ENCODE assay signal across 15 mouse cellular contexts in the genomic region with DNA sequence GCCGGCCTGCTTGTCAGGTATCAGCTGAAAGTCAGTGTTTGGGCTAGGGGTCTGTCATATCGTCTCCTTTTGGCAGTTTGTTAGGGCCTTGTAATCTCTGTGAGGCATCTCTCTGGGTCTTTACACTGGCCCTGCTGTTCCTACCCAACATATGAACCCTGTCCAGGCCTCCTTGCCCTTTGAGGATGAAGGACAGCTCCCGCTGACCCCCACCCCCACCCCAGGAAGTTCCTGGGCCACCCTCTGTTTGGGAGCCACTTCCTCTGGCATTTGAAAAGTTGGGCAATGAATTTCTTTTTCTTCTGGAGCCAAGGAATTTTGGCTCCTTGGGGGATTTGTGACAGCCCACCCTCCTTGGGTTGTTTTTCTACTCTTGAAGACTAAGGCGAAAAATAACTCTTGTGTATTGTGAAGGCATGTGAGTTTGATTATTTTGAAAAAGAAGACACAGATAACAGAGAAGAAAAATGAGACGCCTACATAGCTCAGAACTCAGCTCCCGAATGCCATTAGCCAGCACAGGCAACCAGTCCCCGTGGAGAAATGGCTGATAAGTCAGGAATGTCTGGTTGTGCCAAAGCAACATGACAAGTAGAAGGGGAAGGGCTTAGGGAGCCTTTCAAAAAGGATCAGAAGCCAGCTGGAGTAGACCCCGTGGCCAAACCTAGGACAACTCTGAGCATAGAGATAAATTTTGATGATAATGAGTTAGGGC.
DNase-seq lines count a peak whose midpoint lies in the region; ATAC-seq and TF ChIP-seq lines count a peak whose summit lies in the region.
"Had no signal": no experiment of that assay in that cellular context is flagged by ENCODE, and none has a peak within 500 bp of the region (broad histone marks: within the 10 kb centered on the region; RNA-seq: fewer than 3 reads in every experiment).

No protein-coding gene starts in this region.

- no peaks in the 10 kb centered on the region for H3K36me3 ChIP-seq in liver, adult 2 months (ENCODE audit: control insufficient read depth, insufficient read depth, low read length)
- no peaks in the 10 kb centered on the region for H3K36me3 ChIP-seq in heart, embryonic 15.5 days
- H3K36me3 ChIP-seq: neural tube, embryonic 12.5 days had no signal

- WGBS in liver, adult 2 months = 80% methylated on average over 8 of the region's 8 CpGs
- 22% methylated on average over 8 of the region's 8 CpGs for WGBS in heart, embryonic 15.5 days

- H3K9ac ChIP-seq in liver, adult 2 months (ENCODE audit: low read depth, low read length) = no peak overlapping the region
- no peak overlapping the region for H3K9ac ChIP-seq in heart, embryonic 15.5 days
- H3K9ac ChIP-seq: liver, embryonic 14.5 days; neural tube, embryonic 12.5 days had no signal

- DNase-seq in liver, adult 2 months (ENCODE audit: extremely low read depth, low read depth, low spot score) = peak; percentile 20
- DNase-seq in liver = no peak
- DNase-seq in heart, adult 9 months (ENCODE audit: low spot score in 2 of 2) = peak; percentile 52 to 63
- DNase-seq in lung, postnatal 25 days (ENCODE audit: low spot score) = peak; percentile 29
- no peak for DNase-seq in frontal cortex, postnatal 25 days (ENCODE audit: low spot score in 2 of 2)
- no peak for DNase-seq in yolk sac, embryonic 10.5 days (ENCODE audit: low spot score)
- DNase-seq: cerebellum, postnatal 36 days; gastrocnemius, postnatal 14 days; thymus, adult 2 months had no signal

- H3K4me2 ChIP-seq in heart, embryonic 15.5 days = peak overlapping the region; percentile 11; the same call in 1 of the 2 replicates
- H3K4me2 ChIP-seq: neural tube, embryonic 12.5 days had no signal

- peaks cover 11% of the 10 kb centered on the region; the same call in 1 of the 2 replicates for H3K4me1 ChIP-seq in liver, adult 2 months (ENCODE audit: control insufficient read depth, insufficient read depth, low read length)
- peaks cover 29% of the 10 kb centered on the region for H3K4me1 ChIP-seq in heart, embryonic 15.5 days (replicated peaks)
- H3K4me1 ChIP-seq: neural tube, embryonic 12.5 days had no signal

- no peak overlapping the region for H3K27ac ChIP-seq in liver, adult 2 months (replicated peaks; ENCODE audit: insufficient read depth, low read depth, low read length)
- peak overlapping the region; percentile 86 for H3K27ac ChIP-seq in heart, embryonic 15.5 days
- H3K27ac ChIP-seq: liver, embryonic 14.5 days; neural tube, embryonic 12.5 days had no signal

- no peak for TF ChIP-seq POLR2A in liver, adult 2 months (IDR thresholded peaks at IDR 0.05; ENCODE audit: extremely low read depth, insufficient read depth, low read length)

- no peaks in the 10 kb centered on the region for H3K79me2 ChIP-seq in liver, adult 2 months (ENCODE audit: control insufficient read depth, insufficient read depth, low read length)

- no peaks in the 10 kb centered on the region for H3K27me3 ChIP-seq in liver, adult 2 months (ENCODE audit: control insufficient read depth, insufficient read depth, low read length)
- no peaks in the 10 kb centered on the region for H3K27me3 ChIP-seq in heart, embryonic 15.5 days
- H3K27me3 ChIP-seq: CH12.LX; neural tube, embryonic 12.5 days; Patski had no signal

- TF ChIP-seq CTCF in liver, adult 2 months (IDR thresholded peaks at IDR 0.05; ENCODE audit: low read depth, low read length) = no peak

- no peaks in the 10 kb centered on the region for H3K9me3 ChIP-seq in heart, embryonic 15.5 days (replicated peaks)

- peak; percentile 82 for ATAC-seq in heart, embryonic 15.5 days (replicated peaks; ENCODE audit: insufficient number of reproducible peaks, insufficient read depth, low FRiP score, low read depth)
- ATAC-seq: forebrain, embryonic 16.5 days; Patski had no signal

- no peak overlapping the region for H3K4me3 ChIP-seq in liver, adult 2 months (ENCODE audit: insufficient read depth, low read depth, low read length)
- no peak overlapping the region for H3K4me3 ChIP-seq in heart, embryonic 15.5 days
- H3K4me3 ChIP-seq: neural tube, embryonic 12.5 days had no signal

Comparison
In these comparisons a context has a peak if more than half of its experiments do, and no peak if none do; other contexts are left out.
1. DNase-seq: peak in liver, adult 2 months (single experiment), heart, adult 9 months (2 of 2) and lung, postnatal 25 days (single experiment); none in liver (single experiment), frontal cortex, postnatal 25 days (0 of 2) and yolk sac, embryonic 10.5 days (single experiment).